Mouse (Mus musculus) neural tube, embryonic 14.5 days (tissue): Measurements from ENCODE around the gene Lrrc40. TPM values are rescaled to one million over a fixed set of nuclear protein-coding genes. Genes with fewer than 3 reads are reported as not detected.

Source experiments
- ATAC-seq: fragments of 200-750 bp; cut with Nextera tagmentation; 2 replicates; pipeline ENCODE4 v1.8.0; 2017; ENCODE audit warnings: low read depth, mild to moderate bottlenecking, moderate TSS enrichment, moderate library complexity
- H3K27ac ChIP-seq: fragments of 300-500 bp; sonication (generic); 2 replicates; pipeline ENCODE4 v1.5.1; 2014; ENCODE audit warnings: low read depth, mild to moderate bottlenecking, control low read depth, low read length, moderate library complexity, mixed read lengths
- H3K27me3 ChIP-seq: fragments of 300-500 bp; sonication (generic); 2 replicates; pipeline ENCODE4 v1.6.1; 2014; ENCODE audit warnings: low read length; ENCODE audit not compliant: control insufficient read depth, insufficient read depth
- H3K36me3 ChIP-seq: fragments of 300-500 bp; sonication (generic); 2 replicates; pipeline ENCODE4 v1.6.1; 2014; ENCODE audit warnings: low read length, mixed read lengths; ENCODE audit not compliant: control insufficient read depth, insufficient read depth
- H3K4me1 ChIP-seq: fragments of 300-500 bp; sonication (generic); 2 replicates; pipeline ENCODE4 v1.6.1; 2014; ENCODE audit warnings: low read length; ENCODE audit not compliant: control insufficient read depth, insufficient read depth
- H3K4me2 ChIP-seq: fragments of 300-500 bp; sonication (generic); 2 replicates; pipeline ENCODE4 v1.6.1; 2014; ENCODE audit warnings: mild to moderate bottlenecking, low read depth, low read length, control low read depth
- H3K4me3 ChIP-seq: fragments of 300-500 bp; sonication (generic); 2 replicates; pipeline ENCODE4 v1.5.1; 2014; ENCODE audit warnings: low read depth, low read length, control low read depth, mixed read lengths
- H3K9ac ChIP-seq: fragments of 300-500 bp; sonication (generic); replicated peaks from 2 replicates; pipeline ENCODE4 v1.6.1; 2014; ENCODE audit warnings: low read depth, mild to moderate bottlenecking, control low read depth, low read length, mixed read lengths
- H3K9me3 ChIP-seq: fragments of 300-500 bp; sonication (generic); 2 replicates; pipeline ENCODE4 v1.6.1; 2016; ENCODE audit warnings: low read length; ENCODE audit not compliant: control insufficient read depth
- WGBS: fragments of 180-500 bp; shearing (Covaris S2); extraction: QIAGEN DNeasy Blood & Tissue Kit; methylation state at CpG from one replicate; pipeline ENCODE4 v1.1.7; 2014; 5-methylcytosine and 5-hydroxymethylcytosine counted together
- polyA plus RNA-seq: library from polyadenylated mRNA; unstranded; fragments of >200 nt; fragmentation: Nextera tagmentation; extraction: Ambion mirVana; gene quantifications from 2 replicates; pipeline ENCODE4 v1.2.1, GENCODE M21; 2014

Lrrc40 gene
- polyA plus RNA-seq, 1 experiment from 2014 or later: 52.8 TPM

GRCm38 (mm10) chr3:158105260-158105659 lies 68.8 kb downstream of the Lrrc40 start:
- Histone ChIP-seq H3K27ac (no peak overlapping the region), H3K9me3 (no peaks in the 10 kb centered on the region), H3K9ac (no peak overlapping the region), H3K4me2 (no peak overlapping the region), H3K36me3 (no peaks in the 10 kb centered on the region), H3K4me1 (no peaks in the 10 kb centered on the region), H3K4me3 (no peak overlapping the region), H3K27me3 (no peaks in the 10 kb centered on the region)
- WGBS: 67% methylated on average over 1 of the region's 1 CpGs
- no peak for ATAC-seq

Other genes with a start within 250 kb of the Lrrc40 start
- gene Cth, start 111.6 kb upstream of the Lrrc40 start, polyA plus RNA-seq: 2.1 and 2.2 TPM in 2 replicates
- gene Ankrd13c, start 89.4 kb upstream of the Lrrc40 start, polyA plus RNA-seq: 34.7 and 38.5 TPM in 2 replicates
- gene Srsf11, start within 50 bp of the Lrrc40 start, polyA plus RNA-seq: 284 and 285 TPM in 2 replicates